Mouse (Mus musculus) liver, postnatal 0 days (tissue): ENCODE data around the gene Cldnd1. TPM values are rescaled to one million over a fixed set of nuclear protein-coding genes. Genes with fewer than 3 reads are reported as not detected.
A peak's percentile ranks its signal among the peaks of the same experiment; 100 is the strongest.

Experiments
- ATAC-seq: fragments of 200-750 bp; cut with Nextera tagmentation; 2 replicates; pipeline ENCODE4 v1.8.0; 2017; ENCODE audit warnings: mild to moderate bottlenecking, moderate library complexity
- DNase-seq: peaks from one replicate; pipeline ENCODE4 v3.0.0-alpha.2; 2016
- H3K27ac ChIP-seq: fragments of 300-500 bp; sonication (generic); 2 replicates; pipeline ENCODE4 v1.5.1; 2014; ENCODE audit warnings: antibody characterized with exemption, moderate library complexity, mild to moderate bottlenecking, low read depth
- H3K27me3 ChIP-seq: fragments of 300-500 bp; sonication (generic); 2 replicates; pipeline ENCODE4 v1.6.1; 2014; ENCODE audit warnings: low read length, control low read depth, mixed read lengths; ENCODE audit not compliant: insufficient read depth
- H3K36me3 ChIP-seq: fragments of 300-500 bp; sonication (generic); replicated peaks from 2 replicates; pipeline ENCODE4 v1.6.1; 2014; ENCODE audit warnings: mild to moderate bottlenecking, control low read depth, low read length, moderate library complexity, mixed read lengths; ENCODE audit not compliant: insufficient read depth
- H3K4me1 ChIP-seq: fragments of 300-500 bp; sonication (generic); 2 replicates; pipeline ENCODE4 v1.6.1; 2014; ENCODE audit warnings: antibody characterized with exemption, mild to moderate bottlenecking, control low read depth; ENCODE audit not compliant: insufficient read depth
- H3K4me2 ChIP-seq: fragments of 300-500 bp; sonication (generic); 2 replicates; pipeline ENCODE4 v1.6.1; 2014; ENCODE audit warnings: low read depth, mild to moderate bottlenecking, low read length, moderate library complexity, mixed read lengths
- H3K4me3 ChIP-seq: fragments of 300-500 bp; sonication (generic); 2 replicates; pipeline ENCODE4 v1.5.1; 2014; ENCODE audit warnings: low read depth, low read length
- H3K9ac ChIP-seq: fragments of 300-500 bp; sonication (generic); replicated peaks from 2 replicates; pipeline ENCODE4 v1.6.1; 2014; ENCODE audit warnings: mild to moderate bottlenecking, moderate library complexity
- H3K9me3 ChIP-seq: fragments of 300-500 bp; sonication (generic); 2 replicates; pipeline ENCODE4 v1.6.1; 2016; ENCODE audit warnings: mild to moderate bottlenecking, control low read depth, low read length, mixed read lengths
- CTCF ChIP-seq: sonication (generic); IDR thresholded peaks from 2 replicates; pipeline ENCODE4 v1.5.1; 2016; ENCODE audit warnings: antibody characterized with exemption, low read depth
- EP300 ChIP-seq: IDR thresholded peaks from 2 replicates; pipeline ENCODE4 v1.6.1; 2016; ENCODE audit warnings: antibody characterized with exemption, low read depth, mild to moderate bottlenecking
- WGBS: fragments of 180-500 bp; shearing (Covaris S2); extraction: QIAGEN DNeasy Blood & Tissue Kit; methylation state at CpG from one replicate; pipeline ENCODE4 v1.1.7; 2014; ENCODE audit not compliant: insufficient replicate concordance; 5-methylcytosine and 5-hydroxymethylcytosine counted together
- polyA plus RNA-seq: library from polyadenylated mRNA; unstranded; fragments of >200 nt; fragmentation: Nextera tagmentation; extraction: Ambion mirVana; gene quantifications from 2 replicates; pipeline ENCODE4 v1.2.1, GENCODE M21; 2015

Cldnd1 gene
- 23.8 and 28.4 TPM in 2 replicates for polyA plus RNA-seq

- Histone ChIP-seq H3K4me2 (peak within 1 kb of the TSS; percentile 94), H3K36me3 (peaks cover 20% of the 10 kb centered on the region), H3K4me1 (0 out of 2 replicates have a peak, but pooled peaks cover 4% of the 10 kb centered on the region), H3K4me3 (peak within 1 kb of the TSS; percentile 88), H3K9me3 (no peaks in the 10 kb centered on the region), H3K27me3 (no peaks in the 10 kb centered on the region), H3K9ac (peak within 1 kb of the TSS; percentile 82), H3K27ac (peak within 1 kb of the TSS; percentile 66)
- DNase-seq, result peak; percentile 95
- WGBS, result 3% methylated on average over 25 of the region's 35 CpGs
- TF ChIP-seq CTCF, result no peak
- no peak for TF ChIP-seq EP300
- peak; percentile 100 for ATAC-seq
Observed at GRCm38 (mm10) chr16:58727477-58728131, at the start of gene Cldnd1. Cldnd1 (plus strand) TSS chr16:58727910.

GRCm38 (mm10) chr16:58678660-58679059 lies 49.0 kb upstream of the Cldnd1 start:
- Histone ChIP-seq H3K4me1 (peaks cover 8% of the 10 kb centered on the region; the same call in 1 of the 2 replicates), H3K9ac (no peak overlapping the region), H3K4me2 (peak overlapping the region; percentile 18; the same call in 1 of the 2 replicates), H3K27me3 (no peaks in the 10 kb centered on the region), H3K36me3 (peaks cover 67% of the 10 kb centered on the region), H3K27ac (no peak overlapping the region), H3K9me3 (no peaks in the 10 kb centered on the region), H3K4me3 (no peak overlapping the region)
- no peak for TF ChIP-seq EP300
- peak; percentile 26; the same call in 1 of the 2 replicates for TF ChIP-seq CTCF
- DNase-seq (no peak), ATAC-seq (peak; percentile 33; the same call in 1 of the 2 replicates)
- 65% methylated on average over 7 of the region's 7 CpGs for WGBS

GRCm38 (mm10) chr16:58682046-58682445 lies 45.7 kb upstream of the Cldnd1 start:
- no peaks in the 10 kb centered on the region for H3K4me1 ChIP-seq
- H3K27ac ChIP-seq, result no peak overlapping the region
- WGBS, result 89% methylated on average over 6 of the region's 6 CpGs
- ATAC-seq (no peak), DNase-seq (no peak)
- no peaks in the 10 kb centered on the region for H3K27me3 ChIP-seq
- no peak overlapping the region for H3K4me3 ChIP-seq
- peaks cover 36% of the 10 kb centered on the region for H3K36me3 ChIP-seq
- H3K9me3 ChIP-seq, result no peaks in the 10 kb centered on the region
- no peak for TF ChIP-seq EP300
- TF ChIP-seq CTCF, result no peak
- no peak overlapping the region for H3K4me2 ChIP-seq
- H3K9ac ChIP-seq, result no peak overlapping the region

GRCm38 (mm10) chr16:58682870-58683269 lies 44.8 kb upstream of the Cldnd1 start:
- Histone ChIP-seq H3K4me3 (no peak overlapping the region), H3K4me1 (no peaks in the 10 kb centered on the region), H3K9me3 (no peaks in the 10 kb centered on the region), H3K36me3 (peaks cover 28% of the 10 kb centered on the region), H3K9ac (no peak overlapping the region), H3K4me2 (no peak overlapping the region), H3K27ac (no peak overlapping the region), H3K27me3 (no peaks in the 10 kb centered on the region)
- ATAC-seq (no peak), DNase-seq (no peak)
- TF ChIP-seq EP300 (no peak), CTCF (no peak)
- 83% methylated on average over 7 of the region's 7 CpGs for WGBS

GRCm38 (mm10) chr16:58683911-58684310 lies 43.8 kb upstream of the Cldnd1 start:
- WGBS, result 86% methylated on average over 4 of the region's 4 CpGs
- Histone ChIP-seq H3K27ac (no peak overlapping the region), H3K4me1 (no peaks in the 10 kb centered on the region), H3K9me3 (no peaks in the 10 kb centered on the region), H3K4me3 (no peak overlapping the region), H3K4me2 (no peak overlapping the region), H3K36me3 (peaks cover 19% of the 10 kb centered on the region), H3K9ac (no peak overlapping the region), H3K27me3 (no peaks in the 10 kb centered on the region)
- no peak for ATAC-seq
- no peak for TF ChIP-seq EP300
- TF ChIP-seq CTCF, result no peak
- no peak for DNase-seq

GRCm38 (mm10) chr16:58684537-58684936 lies 43.2 kb upstream of the Cldnd1 start:
- no peaks in the 10 kb centered on the region for H3K4me1 ChIP-seq
- no peak overlapping the region for H3K4me2 ChIP-seq
- H3K9me3 ChIP-seq, result no peaks in the 10 kb centered on the region
- H3K4me3 ChIP-seq, result no peak overlapping the region
- no peak for DNase-seq
- peaks cover 19% of the 10 kb centered on the region for H3K36me3 ChIP-seq
- no peak overlapping the region for H3K27ac ChIP-seq
- TF ChIP-seq CTCF (peak; percentile 51), EP300 (no peak)
- H3K27me3 ChIP-seq, result no peaks in the 10 kb centered on the region
- ATAC-seq, result no peak
- no peak overlapping the region for H3K9ac ChIP-seq
